In the genomic region with DNA sequence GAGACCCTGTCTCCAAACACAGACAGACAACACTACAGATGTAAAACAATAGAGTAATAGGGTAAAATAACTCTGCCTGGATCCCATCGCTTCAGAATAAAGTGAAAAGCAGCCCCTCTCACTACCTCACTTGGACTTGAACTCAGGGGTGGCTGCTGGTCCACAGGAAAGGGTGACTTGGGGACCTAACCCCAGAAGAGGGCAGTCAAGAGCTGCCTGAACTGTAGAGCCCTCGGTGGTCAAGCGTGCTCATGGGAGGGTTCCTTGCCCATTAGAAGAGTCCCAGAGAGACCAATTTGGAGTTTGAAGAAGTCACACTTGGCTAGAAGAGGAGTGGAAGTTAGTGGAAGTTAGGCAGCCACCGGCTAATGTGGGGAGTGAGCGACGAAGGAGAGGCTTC, we compare ENCODE assay signal across 11 mouse cellular contexts. TPM values are rescaled to one million over a fixed set of nuclear protein-coding genes. Genes with fewer than 3 reads are reported as not detected.
DNase-seq lines count a peak whose midpoint lies in the region; ATAC-seq and TF ChIP-seq lines count a peak whose summit lies in the region.
"Had no signal": no experiment of that assay in that cellular context is flagged by ENCODE, and none has a peak within 500 bp of the region (broad histone marks: within the 10 kb centered on the region; RNA-seq: fewer than 3 reads in every experiment).

No protein-coding gene starts in this region.

- H3K9me3 ChIP-seq in CH12.LX (replicated peaks; ENCODE audit: low read length), result no peaks in the 10 kb centered on the region
- H3K9me3 ChIP-seq in heart, embryonic 12.5 days (replicated peaks), result no peaks in the 10 kb centered on the region
- H3K9me3 ChIP-seq: forebrain, embryonic 12.5 days; hindbrain, embryonic 15.5 days had no signal

- no peak for TF ChIP-seq EP300 in CH12.LX (IDR thresholded peaks at IDR 0.05; ENCODE audit: low read length)

- peak in 1 of 2 experiments; percentile 61; a peak in 2 of 4 replicates for TF ChIP-seq CTCF in CH12.LX (conservative IDR thresholded peaks at IDR 0.05 in 1 of 2, IDR thresholded peaks at IDR 0.05 in 1 of 2; ENCODE audit: low read depth in 2 of 2, low read length in 2 of 2)
- 0 out of 2 replicates have a peak, but pooled peaks have one; percentile 18 for TF ChIP-seq CTCF in embryonic fibroblast, embryonic 13.5 days (IDR thresholded peaks at IDR 0.05; ENCODE audit: borderline replicate concordance, insufficient read depth, low read length)

- dilution Hi-C loops in CH12.LX (cut with MboI; ENCODE audit: extremely low pct_ligation_motif_present, extremely low pct_unique_long_range_greater_than_20kb, low sequenced_read_pairs), result no loop called here

- no peaks in the 10 kb centered on the region for H3K27me3 ChIP-seq in CH12.LX (replicated peaks)
- H3K27me3 ChIP-seq in heart, embryonic 12.5 days (replicated peaks), result no peaks in the 10 kb centered on the region
- H3K27me3 ChIP-seq: forebrain, embryonic 12.5 days; hindbrain, embryonic 15.5 days had no signal

- H3K27ac ChIP-seq in CH12.LX (ENCODE audit: insufficient read depth, low read depth), result no peak overlapping the region
- H3K27ac ChIP-seq in embryonic fibroblast, embryonic 13.5 days (ENCODE audit: insufficient read depth, low read length), result no peak overlapping the region
- no peak overlapping the region for H3K27ac ChIP-seq in heart, embryonic 12.5 days (ENCODE audit: poor library complexity, severe bottlenecking)
- H3K27ac ChIP-seq: forebrain, embryonic 12.5 days; hindbrain, embryonic 15.5 days had no signal

- TF ChIP-seq POLR2A in CH12.LX (IDR thresholded peaks at IDR 0.05; ENCODE audit: low read depth, low read length), result no peak
- TF ChIP-seq POLR2A in embryonic fibroblast, embryonic 13.5 days (IDR thresholded peaks at IDR 0.05; ENCODE audit: low read depth, low read length), result no peak

- in situ Hi-C loops in CH12.LX (cut with MboI; ENCODE audit: low pct_ligation_motif_present, low pct_unique_long_range_greater_than_20kb, low sequenced_read_pairs), result loop anchor here (25.0 kb wide), 1 partner anchor 728 kb away; no protein-coding TSS in a partner anchor

- no peak overlapping the region for H3K4me3 ChIP-seq in CH12.LX (replicated peaks in 1 of 3; ENCODE audit: low read depth in 2 of 3, low read length in 2 of 3, poor library complexity in 1 of 3)
- no peak overlapping the region for H3K4me3 ChIP-seq in embryonic fibroblast, embryonic 13.5 days (ENCODE audit: insufficient read depth, low read length)
- H3K4me3 ChIP-seq in heart, embryonic 12.5 days, result no peak overlapping the region
- H3K4me3 ChIP-seq: forebrain, embryonic 12.5 days; hindbrain, embryonic 15.5 days had no signal

- 63% methylated on average over 6 of the region's 6 CpGs for WGBS in heart, embryonic 12.5 days

- peak; percentile 48 for TF ChIP-seq RAD21 in CH12.LX (IDR thresholded peaks at IDR 0.05; ENCODE audit: low read depth, low read length)

- no peaks in the 10 kb centered on the region for H3K36me3 ChIP-seq in CH12.LX (replicated peaks in 1 of 2; ENCODE audit: control insufficient read depth in 1 of 2, insufficient read depth in 1 of 2, low read length in 1 of 2)
- no peaks in the 10 kb centered on the region for H3K36me3 ChIP-seq in heart, embryonic 12.5 days
- H3K36me3 ChIP-seq: forebrain, embryonic 12.5 days; hindbrain, embryonic 15.5 days had no signal

- ATAC-seq in heart, embryonic 12.5 days (ENCODE audit: insufficient number of reproducible peaks, low FRiP score), result no peak

- no peaks in the 10 kb centered on the region; a peak in 1 of 4 replicates for H3K4me1 ChIP-seq in CH12.LX (ENCODE audit: control insufficient read depth in 1 of 2, insufficient read depth in 2 of 2)
- H3K4me1 ChIP-seq in embryonic fibroblast, embryonic 13.5 days (ENCODE audit: control insufficient read depth, insufficient read depth, low read length), result no peaks in the 10 kb centered on the region
- 0 out of 2 replicates have a peak, but pooled peaks cover 4% of the 10 kb centered on the region for H3K4me1 ChIP-seq in heart, embryonic 12.5 days (replicated peaks)
- H3K4me1 ChIP-seq: forebrain, embryonic 12.5 days; hindbrain, embryonic 15.5 days had no signal

- H3K9ac ChIP-seq in CH12.LX (ENCODE audit: insufficient read depth, low read depth), result no peak overlapping the region
- no peak overlapping the region for H3K9ac ChIP-seq in heart, embryonic 12.5 days
- H3K9ac ChIP-seq: forebrain, embryonic 12.5 days; hindbrain, embryonic 15.5 days had no signal

- DNase-seq in kidney, postnatal 10 days, result peak; percentile 37
- no peak for DNase-seq in kidney, adult 11 months
- DNase-seq in 416B (ENCODE audit: low read depth) (peak; percentile 64), CH12.LX (ENCODE audit: extremely low read depth) (peak; percentile 24)
- no peak for DNase-seq in adrenal gland, postnatal 25 days

- no peak overlapping the region for H3K4me2 ChIP-seq in CH12.LX (ENCODE audit: insufficient read depth, low read depth, poor library complexity, severe bottlenecking)
- H3K4me2 ChIP-seq in heart, embryonic 12.5 days, result no peak overlapping the region
- H3K4me2 ChIP-seq: forebrain, embryonic 12.5 days; hindbrain, embryonic 15.5 days had no signal

- H3K79me2 ChIP-seq in CH12.LX (replicated peaks; ENCODE audit: control insufficient read depth, extremely low read depth, insufficient read depth, poor library complexity, severe bottlenecking), result no peaks in the 10 kb centered on the region

TF ChIP-seq in CH12.LX, 34 proteins besides CTCF, POLR2A, EP300 and RAD21:
- TF ChIP-seq USF2 (conservative IDR thresholded peaks at IDR 0.05; ENCODE audit: low read depth, low read length) (no peak), RCOR1 (conservative IDR thresholded peaks at IDR 0.05; ENCODE audit: low read depth, low read length) (no peak), SMC3 (IDR thresholded peaks at IDR 0.05; ENCODE audit: low read depth, low read length) (peak; percentile 55)
TF ChIP-seq in CH12.LX: peak in this region for 1.

RNA-seq across cellular contexts. Expression of gene Gm49496, which starts 15.6 kb away (rescaled TPM):
- total RNA-seq in CH12.LX (2012; rRNA removed) (not detected in 2 replicates), CH12.LX (2014; rRNA removed) (not detected in 2 replicates)
- polyA plus RNA-seq in CH12.LX (2012; ENCODE audit: insufficient read length, low read depth), result not detected in 2 replicates
- not detected in 2 replicates for polyA plus RNA-seq in embryonic fibroblast, embryonic 13.5 days (2011; ENCODE audit: insufficient read length, low read depth, missing spikeins)
- polyA plus RNA-seq in heart, embryonic 12.5 days (2016; fragmentation: Nextera tagmentation; extraction: Ambion mirVana), result not detected in 2 replicates
- total RNA-seq in adrenal gland, postnatal 25 days (2021), result not detected in 2 replicates
- total RNA-seq: left cerebral cortex, postnatal 10 days; monocyte, adult 5-6 weeks had no signal
- polyA plus RNA-seq: forebrain, embryonic 12.5 days; hindbrain, embryonic 15.5 days had no signal

RNA-seq across cellular contexts. Expression of gene Gpbp1, which starts 44.2 kb away (rescaled TPM):
- total RNA-seq in CH12.LX (2012; rRNA removed) (43.3 and 50.4 TPM in 2 replicates), CH12.LX (2014; rRNA removed) (96.1 and 107 TPM in 2 replicates)
- polyA plus RNA-seq in CH12.LX (2012; ENCODE audit: insufficient read length, low read depth), result 85.7 and 99.6 TPM in 2 replicates
- polyA plus RNA-seq in embryonic fibroblast, embryonic 13.5 days (2011; ENCODE audit: insufficient read length, low read depth, missing spikeins), result 82.2 and 92.5 TPM in 2 replicates
- polyA plus RNA-seq in heart, embryonic 12.5 days (2016; fragmentation: Nextera tagmentation; extraction: Ambion mirVana), result 68.0 and 75.4 TPM in 2 replicates
- 81.8 and 83.2 TPM in 2 replicates for total RNA-seq in adrenal gland, postnatal 25 days (2021)

RNA-seq across cellular contexts. Expression of gene Gm10198, which starts 58.5 kb away (rescaled TPM):
- total RNA-seq in CH12.LX (2012; rRNA removed) (not detected in 2 replicates), CH12.LX (2014; rRNA removed) (not detected in 2 replicates)
- polyA plus RNA-seq in CH12.LX (2012; ENCODE audit: insufficient read length, low read depth), result not detected in 2 replicates
- polyA plus RNA-seq in embryonic fibroblast, embryonic 13.5 days (2011; ENCODE audit: insufficient read length, low read depth, missing spikeins), result not detected in 2 replicates
- not detected in 2 replicates for polyA plus RNA-seq in heart, embryonic 12.5 days (2016; fragmentation: Nextera tagmentation; extraction: Ambion mirVana)
- total RNA-seq in adrenal gland, postnatal 25 days (2021), result not detected in 2 replicates
- total RNA-seq: left cerebral cortex, postnatal 10 days; monocyte, adult 5-6 weeks had no signal
- polyA plus RNA-seq: forebrain, embryonic 12.5 days; hindbrain, embryonic 15.5 days had no signal

Comparison
In these comparisons a context has a peak if more than half of its experiments do, and no peak if none do; other contexts are left out.
1. DNase-seq: peak in kidney, postnatal 10 days (single experiment), 416B (single experiment) and CH12.LX (single experiment); none in kidney, adult 11 months (single experiment) and adrenal gland, postnatal 25 days (single experiment).